Mouse (Mus musculus) heart, embryonic 15.5 days (tissue): ENCODE data around the gene Itm2b. TPM values are rescaled to one million over a fixed set of nuclear protein-coding genes. Genes with fewer than 3 reads are reported as not detected.
A peak's percentile ranks its signal among the peaks of the same experiment; 100 is the strongest.

Experiments used
- ATAC-seq: fragments of 200-750 bp; cut with Nextera tagmentation; replicated peaks from 2 replicates; pipeline ENCODE4 v1.8.0; 2017; ENCODE audit warnings: low read depth, moderate TSS enrichment; ENCODE audit not compliant: insufficient number of reproducible peaks, insufficient read depth, low FRiP score
- H3K27ac ChIP-seq: fragments of 300-500 bp; sonication (generic); 2 replicates; pipeline ENCODE4 v1.5.1; 2015; ENCODE audit warnings: mild to moderate bottlenecking, inconsistent platforms
- H3K27me3 ChIP-seq: fragments of 300-500 bp; sonication (generic); 2 replicates; pipeline ENCODE4 v1.6.1; 2015; ENCODE audit warnings: inconsistent platforms
- H3K36me3 ChIP-seq: fragments of 300-500 bp; sonication (generic); 2 replicates; pipeline ENCODE4 v1.6.1; 2015; ENCODE audit warnings: mild to moderate bottlenecking, inconsistent platforms
- H3K4me1 ChIP-seq: fragments of 300-500 bp; sonication (generic); replicated peaks from 2 replicates; pipeline ENCODE4 v1.6.1; 2015; ENCODE audit warnings: inconsistent platforms
- H3K4me2 ChIP-seq: fragments of 300-500 bp; sonication (generic); 2 replicates; pipeline ENCODE4 v1.6.1; 2015; ENCODE audit warnings: inconsistent platforms, mild to moderate bottlenecking, moderate library complexity
- H3K4me3 ChIP-seq: fragments of 300-500 bp; sonication (generic); 2 replicates; pipeline ENCODE4 v1.5.1; 2015; ENCODE audit warnings: mild to moderate bottlenecking, inconsistent platforms
- H3K9ac ChIP-seq: fragments of 300-500 bp; sonication (generic); 2 replicates; pipeline ENCODE4 v1.6.1; 2015; ENCODE audit warnings: mild to moderate bottlenecking, inconsistent platforms
- H3K9me3 ChIP-seq: fragments of 300-500 bp; sonication (generic); replicated peaks from 2 replicates; pipeline ENCODE4 v1.6.1; 2016; ENCODE audit warnings: inconsistent platforms
- WGBS: fragments of 180-500 bp; shearing (Covaris S2); methylation state at CpG from one replicate; pipeline ENCODE4 v1.1.7; 2015; ENCODE audit warnings: mixed read lengths; 5-methylcytosine and 5-hydroxymethylcytosine counted together
- polyA plus RNA-seq: library from polyadenylated mRNA; unstranded; fragments of >200 nt; fragmentation: Nextera tagmentation; extraction: Ambion mirVana; gene quantifications from 2 replicates; pipeline ENCODE4 v1.2.1, GENCODE M21; 2015

Itm2b gene
- polyA plus RNA-seq, 1 experiment from 2014 or later = 728 TPM

- WGBS = 78% methylated on average over 8 of the region's 8 CpGs
- Histone ChIP-seq H3K4me2 (no peak overlapping the region), H3K4me3 (no peak overlapping the region), H3K27me3 (no peaks in the 10 kb centered on the region), H3K9ac (no peak overlapping the region), H3K4me1 (peaks cover 59% of the 10 kb centered on the region), H3K9me3 (no peaks in the 10 kb centered on the region), H3K36me3 (peaks cover 18% of the 10 kb centered on the region), H3K27ac (no peak overlapping the region)
- no peak for ATAC-seq
Observed at GRCm38 (mm10) chr14:73375903-73376302, 9.2 kb downstream of the Itm2b start.

DNA sequence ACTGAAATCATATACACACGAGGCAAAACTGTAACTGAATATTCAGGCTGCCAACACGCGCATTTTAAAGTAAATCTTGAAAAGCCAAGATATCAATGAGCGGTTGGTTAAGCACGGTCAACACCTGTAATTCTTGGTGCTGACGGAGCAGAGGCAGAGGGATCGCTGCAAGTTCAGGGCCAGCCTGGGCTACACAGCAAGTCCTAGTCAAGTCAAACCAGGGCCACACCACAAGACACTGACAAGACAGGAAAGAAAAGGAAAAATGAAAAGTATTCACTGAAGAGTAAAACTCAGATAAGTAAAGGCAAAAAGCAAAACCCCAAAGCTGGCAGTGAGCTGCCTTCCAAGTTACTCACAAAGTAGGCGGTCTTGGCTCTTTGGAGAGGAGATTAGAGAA is 9.6 kb downstream of the Itm2b start:
- no peaks in the 10 kb centered on the region for H3K27me3 ChIP-seq
- H3K4me3 ChIP-seq = no peak overlapping the region
- no peaks in the 10 kb centered on the region for H3K9me3 ChIP-seq
- H3K4me1 ChIP-seq = peaks cover 61% of the 10 kb centered on the region
- peaks cover 16% of the 10 kb centered on the region for H3K36me3 ChIP-seq
- H3K4me2 ChIP-seq = no peak overlapping the region
- H3K9ac ChIP-seq = no peak overlapping the region
- ATAC-seq = no peak
- no peak overlapping the region for H3K27ac ChIP-seq
- WGBS = 83% methylated on average over 8 of the region's 8 CpGs

GRCm38 (mm10) chr14:73374315-73374890 is 10.7 kb downstream of the Itm2b start:
- ATAC-seq = 0 out of 2 replicates have a peak, but pooled peaks have one; percentile 16
- Histone ChIP-seq H3K27me3 (no peaks in the 10 kb centered on the region), H3K36me3 (peaks cover 17% of the 10 kb centered on the region; the same call in 1 of the 2 replicates), H3K9ac (no peak overlapping the region), H3K4me3 (no peak overlapping the region), H3K27ac (no peak overlapping the region), H3K9me3 (no peaks in the 10 kb centered on the region), H3K4me2 (no peak overlapping the region), H3K4me1 (peaks cover 65% of the 10 kb centered on the region)
- 58% methylated on average over 11 of the region's 11 CpGs for WGBS

GRCm38 (mm10) chr14:73373606-73374005 is 11.5 kb downstream of the Itm2b start:
- Histone ChIP-seq H3K9me3 (no peaks in the 10 kb centered on the region), H3K27ac (no peak overlapping the region), H3K4me1 (peaks cover 65% of the 10 kb centered on the region), H3K4me3 (no peak overlapping the region), H3K36me3 (peaks cover 17% of the 10 kb centered on the region; the same call in 1 of the 2 replicates), H3K4me2 (no peak overlapping the region), H3K27me3 (no peaks in the 10 kb centered on the region), H3K9ac (no peak overlapping the region)
- no peak for ATAC-seq
- 62% methylated on average over 8 of the region's 8 CpGs for WGBS

DNA sequence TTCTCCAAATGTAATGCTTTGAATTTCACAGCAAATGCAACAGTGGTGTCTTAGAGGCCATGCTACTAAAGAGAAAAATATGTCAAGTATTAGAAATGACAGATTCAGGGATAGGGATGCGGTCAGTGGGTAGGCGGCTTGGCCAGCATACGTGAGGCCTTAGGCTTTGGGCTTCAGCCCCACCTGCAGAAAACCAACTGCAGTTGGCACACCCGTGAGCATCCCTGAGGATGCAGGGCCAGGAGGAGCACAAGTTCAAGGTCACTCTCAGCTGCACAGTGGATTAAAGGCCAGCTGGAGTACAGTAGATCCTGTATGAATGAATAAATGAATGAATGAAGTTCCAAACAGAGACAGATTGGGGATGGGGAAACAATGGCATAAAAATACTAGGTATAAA is 12.1 kb downstream of the Itm2b start:
- no peak overlapping the region for H3K4me2 ChIP-seq
- ATAC-seq = no peak
- no peak overlapping the region for H3K27ac ChIP-seq
- H3K36me3 ChIP-seq = peaks cover 23% of the 10 kb centered on the region; the same call in 1 of the 2 replicates
- H3K27me3 ChIP-seq = no peaks in the 10 kb centered on the region
- H3K9ac ChIP-seq = no peak overlapping the region
- H3K9me3 ChIP-seq = no peaks in the 10 kb centered on the region
- H3K4me1 ChIP-seq = peaks cover 63% of the 10 kb centered on the region
- 82% methylated on average over 4 of the region's 4 CpGs for WGBS
- no peak overlapping the region for H3K4me3 ChIP-seq

DNA sequence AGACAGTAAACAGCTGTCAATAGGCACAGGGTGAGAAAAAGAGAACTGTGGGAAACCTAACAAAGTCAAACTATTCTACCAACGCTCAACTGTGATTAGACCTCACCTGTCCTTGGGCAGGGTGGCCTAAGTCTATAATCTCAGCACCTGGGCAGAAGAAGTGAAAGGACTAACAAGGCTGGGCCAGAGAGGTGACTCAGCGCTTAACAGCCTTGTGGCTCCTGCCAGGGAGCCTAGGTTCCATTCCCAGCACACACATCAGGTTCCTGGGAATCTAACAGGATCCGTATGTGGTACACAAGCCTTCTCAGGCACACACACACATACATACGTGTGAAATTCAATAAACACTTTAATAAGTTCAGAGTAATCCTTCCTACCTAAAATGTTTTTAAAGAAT is 13.5 kb downstream of the Itm2b start:
- 0 out of 2 replicates have a peak overlapping the region, but pooled peaks have one; percentile 40 for H3K27ac ChIP-seq
- H3K4me1 ChIP-seq = peaks cover 53% of the 10 kb centered on the region
- H3K9ac ChIP-seq = no peak overlapping the region
- no peaks in the 10 kb centered on the region for H3K9me3 ChIP-seq
- no peak for ATAC-seq
- H3K27me3 ChIP-seq = no peaks in the 10 kb centered on the region
- H3K4me3 ChIP-seq = no peak overlapping the region
- no peak overlapping the region for H3K4me2 ChIP-seq
- H3K36me3 ChIP-seq = peaks cover 37% of the 10 kb centered on the region
- 88% methylated on average over 4 of the region's 4 CpGs for WGBS

- no peak for ATAC-seq
- Histone ChIP-seq H3K27me3 (no peaks in the 10 kb centered on the region), H3K27ac (peak overlapping the region; percentile 40), H3K4me1 (peaks cover 51% of the 10 kb centered on the region), H3K4me3 (no peak overlapping the region), H3K9ac (no peak overlapping the region), H3K4me2 (no peak overlapping the region), H3K9me3 (no peaks in the 10 kb centered on the region), H3K36me3 (peaks cover 42% of the 10 kb centered on the region)
- 70% methylated on average over 23 of the region's 23 CpGs for WGBS
Observed at GRCm38 (mm10) chr14:73370695-73371372, 14.3 kb downstream of the Itm2b start.

DNA sequence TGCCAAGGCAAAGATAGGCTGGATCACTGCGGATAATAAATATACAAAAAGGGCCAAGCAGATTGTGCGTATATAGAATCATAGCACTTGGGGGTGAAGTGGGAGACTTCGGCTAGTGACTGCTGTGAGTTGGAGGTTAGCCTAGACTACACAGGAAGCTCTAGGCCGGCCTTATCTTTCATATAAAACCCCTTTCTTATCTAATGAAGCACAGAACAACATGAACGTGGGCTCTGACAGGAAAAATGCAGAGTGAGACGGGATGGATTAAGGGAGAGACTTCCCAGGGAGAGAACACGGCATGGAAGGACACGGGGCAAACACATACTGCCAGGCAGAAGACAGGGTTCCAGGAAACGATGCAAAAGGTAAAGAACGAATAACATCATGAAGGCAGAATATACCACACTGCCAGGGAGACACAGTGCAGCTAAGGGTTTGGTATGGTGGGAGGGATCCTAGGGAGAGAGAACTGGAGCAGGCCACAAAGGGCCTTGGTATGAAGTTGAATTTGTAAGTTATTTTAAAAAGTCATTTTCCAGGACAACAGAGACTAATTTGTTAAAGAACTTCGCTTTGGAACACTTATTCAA is 14.9 kb downstream of the Itm2b start:
- WGBS = 58% methylated on average over 11 of the region's 11 CpGs
- Histone ChIP-seq H3K4me3 (no peak overlapping the region), H3K4me1 (peaks cover 45% of the 10 kb centered on the region), H3K4me2 (no peak overlapping the region), H3K27me3 (no peaks in the 10 kb centered on the region), H3K9ac (no peak overlapping the region), H3K9me3 (no peaks in the 10 kb centered on the region), H3K27ac (peak overlapping the region; percentile 40), H3K36me3 (peaks cover 49% of the 10 kb centered on the region)
- ATAC-seq = no peak

DNA sequence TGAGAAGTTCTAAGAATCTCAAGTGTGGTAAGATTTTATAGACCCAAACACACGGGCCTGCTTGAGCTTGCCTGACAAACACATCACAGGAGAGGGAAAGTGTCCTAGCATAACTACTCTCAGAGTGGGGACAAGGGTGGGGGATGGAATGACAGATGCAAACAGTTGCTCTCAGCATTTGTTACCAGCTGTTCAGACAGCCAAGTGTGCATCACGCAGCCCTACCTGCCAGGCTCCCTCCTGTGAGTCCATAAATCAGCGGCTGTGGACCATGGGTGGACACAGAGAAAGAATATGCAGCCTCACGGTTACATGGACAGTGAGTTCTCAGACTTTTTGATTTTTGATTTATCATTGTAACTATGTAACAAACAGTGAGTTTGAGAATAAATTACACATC is 15.5 kb downstream of the Itm2b start:
- ATAC-seq = no peak
- H3K4me3 ChIP-seq = no peak overlapping the region
- no peaks in the 10 kb centered on the region for H3K9me3 ChIP-seq
- peaks cover 40% of the 10 kb centered on the region for H3K4me1 ChIP-seq
- WGBS = 77% methylated on average over 4 of the region's 4 CpGs
- no peak overlapping the region for H3K4me2 ChIP-seq
- H3K9ac ChIP-seq = no peak overlapping the region
- no peaks in the 10 kb centered on the region for H3K27me3 ChIP-seq
- no peak overlapping the region for H3K27ac ChIP-seq
- peaks cover 54% of the 10 kb centered on the region for H3K36me3 ChIP-seq

- Histone ChIP-seq H3K36me3 (peaks cover 61% of the 10 kb centered on the region), H3K27ac (no peak overlapping the region), H3K9ac (no peak overlapping the region), H3K4me1 (peaks cover 34% of the 10 kb centered on the region), H3K27me3 (no peaks in the 10 kb centered on the region), H3K4me2 (no peak overlapping the region), H3K4me3 (no peak overlapping the region), H3K9me3 (no peaks in the 10 kb centered on the region)
- ATAC-seq = no peak
- WGBS = 91% methylated on average over 13 of the region's 13 CpGs
Observed at GRCm38 (mm10) chr14:73368966-73369365, 16.1 kb downstream of the Itm2b start.

DNA sequence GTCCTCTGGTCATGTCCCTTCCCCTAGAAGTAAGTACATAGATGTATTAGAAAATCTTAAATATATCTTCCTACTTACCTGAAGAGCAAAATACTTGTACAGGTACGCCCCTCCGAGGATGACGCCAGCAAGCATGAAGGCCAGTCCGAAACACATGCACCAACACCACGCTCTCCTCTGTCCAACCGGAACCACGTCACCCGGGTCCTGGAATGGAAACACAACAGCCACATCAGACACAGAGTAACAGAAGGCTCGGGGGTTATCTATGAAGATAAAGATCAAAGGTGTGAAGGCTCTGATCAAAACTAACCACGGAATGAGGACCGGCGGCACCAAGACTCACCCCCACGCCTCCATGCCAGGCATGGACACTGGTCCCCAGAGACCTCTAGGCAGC is 16.9 kb downstream of the Itm2b start:
- H3K27me3 ChIP-seq = no peaks in the 10 kb centered on the region
- ATAC-seq = no peak
- no peaks in the 10 kb centered on the region for H3K9me3 ChIP-seq
- no peak overlapping the region for H3K4me2 ChIP-seq
- H3K36me3 ChIP-seq = peaks cover 68% of the 10 kb centered on the region
- H3K9ac ChIP-seq = no peak overlapping the region
- peaks cover 29% of the 10 kb centered on the region for H3K4me1 ChIP-seq
- 86% methylated on average over 13 of the region's 13 CpGs for WGBS
- no peak overlapping the region for H3K4me3 ChIP-seq
- H3K27ac ChIP-seq = no peak overlapping the region
